Mouse (Mus musculus): ENCODE data around the gene Platr17.
"Not testable (repeated sequence)": the region's sequence is repeated elsewhere in the genome, so short reads cannot be mapped to it uniquely, and the experiment has no call there.

- not testable (repeated sequence) for TF ChIP-seq CTCF (IDR thresholded peaks at IDR 0.05 in 2 of 3, conservative IDR thresholded peaks at IDR 0.05 in 1 of 3; ENCODE audit: control insufficient read depth in 1 of 3, insufficient read depth in 1 of 3, low read depth in 2 of 3, low read length in 3 of 3, poor library complexity in 1 of 3, severe bottlenecking in 1 of 3); EP300 (IDR thresholded peaks at IDR 0.05; ENCODE audit: low read depth in 1 of 2, low read length in 2 of 2); CHD2 (IDR thresholded peaks at IDR 0.05; ENCODE audit: low read length); ZNF384 (IDR thresholded peaks at IDR 0.05; ENCODE audit: low read depth, low read length); TBP (IDR thresholded peaks at IDR 0.05; ENCODE audit: low read depth, low read length); TCF12 (IDR thresholded peaks at IDR 0.05; ENCODE audit: low read depth, low read length); KAT2A (conservative IDR thresholded peaks at IDR 0.05; ENCODE audit: low read depth, low read length); GATA1 (IDR thresholded peaks at IDR 0.05; ENCODE audit: low read depth, low read length); ZMIZ1 (IDR thresholded peaks at IDR 0.05; ENCODE audit: low read depth, low read length); POLR2AphosphoS5 (IDR thresholded peaks at IDR 0.05; ENCODE audit: borderline replicate concordance, low read depth, low read length); MAX (IDR thresholded peaks at IDR 0.05; ENCODE audit: low read length)
Measured at GRCm38 (mm10) chr17:33903911-33904651, 854 bp upstream of the Platr17 start.
